Mouse (Mus musculus) CD8-positive naive resting alpha-beta T cell, adult 2 months (primary cell): Measurements from ENCODE around the gene Clstn2.

Experiments used
- DNase-seq, 2 experiments: peaks; one replicate each; pipeline ENCODE4 v3.0.0; 2022; ENCODE audit warnings: low read depth in 2 of 2, low spot score in 2 of 2

Clstn2 gene

DNA sequence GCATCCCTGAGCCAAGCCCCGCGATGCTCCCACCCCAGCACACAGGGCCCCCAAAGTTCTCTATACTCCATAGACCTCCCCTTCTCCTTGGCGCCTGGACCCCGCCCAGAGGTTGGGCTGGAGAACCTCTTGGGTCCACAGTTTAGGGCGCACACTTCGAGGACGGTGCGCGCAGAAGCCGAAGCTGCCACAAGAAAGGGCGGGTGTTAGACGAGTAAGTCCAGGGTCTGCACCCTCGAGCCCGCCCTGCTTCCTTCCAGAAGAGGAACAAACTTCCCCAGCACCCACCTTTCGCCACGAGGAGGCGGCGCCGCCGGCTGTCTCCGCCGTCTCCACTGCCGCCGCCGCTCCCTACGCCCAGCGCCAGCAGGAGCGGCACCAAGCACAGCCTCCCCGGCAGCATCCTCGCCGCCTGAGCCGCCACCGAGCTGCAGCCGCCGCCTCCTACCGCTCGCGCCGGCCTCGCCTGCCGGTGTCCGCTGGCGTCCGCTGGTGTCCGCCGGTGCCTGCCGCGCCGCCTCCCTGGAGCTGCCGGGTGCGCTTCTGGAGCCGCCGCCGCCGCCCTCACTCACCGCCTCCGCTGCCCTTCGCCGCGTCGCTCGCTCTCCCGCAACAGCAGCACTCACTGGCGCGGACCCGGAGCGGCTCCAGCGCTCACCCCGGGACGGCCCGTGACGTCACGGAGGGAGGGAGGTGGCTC lies at the start of gene Clstn2:
TSS of gene Clstn2 (minus strand) at position 609 of the 700 bp plus-strand sequence.
- DNase-seq, result no peak

DNA sequence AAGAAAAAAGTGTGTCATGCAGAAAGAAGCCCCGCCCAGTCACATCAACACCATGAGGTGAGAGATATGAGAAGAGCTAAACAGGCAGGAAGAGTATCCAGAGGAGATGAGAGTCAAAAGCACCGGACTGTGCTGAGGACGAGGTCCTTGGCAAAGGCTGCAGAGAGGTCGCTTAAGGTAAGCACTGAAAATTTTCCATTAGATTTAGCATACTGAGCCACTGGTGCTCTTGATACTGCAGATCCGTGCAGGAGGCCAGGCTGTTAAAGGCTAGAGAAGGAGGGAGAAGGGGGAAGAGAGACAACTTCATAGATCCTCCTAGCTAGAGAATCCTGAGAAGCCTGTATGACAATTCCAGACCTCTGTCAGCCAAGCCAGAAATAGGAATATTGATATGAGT lies 34.8 kb upstream of the Clstn2 start:
- DNase-seq, result no peak

- DNase-seq, result no peak
Observed at GRCm38 (mm10) chr9:98061646-98062045, 28.7 kb upstream of the Clstn2 start.

DNA sequence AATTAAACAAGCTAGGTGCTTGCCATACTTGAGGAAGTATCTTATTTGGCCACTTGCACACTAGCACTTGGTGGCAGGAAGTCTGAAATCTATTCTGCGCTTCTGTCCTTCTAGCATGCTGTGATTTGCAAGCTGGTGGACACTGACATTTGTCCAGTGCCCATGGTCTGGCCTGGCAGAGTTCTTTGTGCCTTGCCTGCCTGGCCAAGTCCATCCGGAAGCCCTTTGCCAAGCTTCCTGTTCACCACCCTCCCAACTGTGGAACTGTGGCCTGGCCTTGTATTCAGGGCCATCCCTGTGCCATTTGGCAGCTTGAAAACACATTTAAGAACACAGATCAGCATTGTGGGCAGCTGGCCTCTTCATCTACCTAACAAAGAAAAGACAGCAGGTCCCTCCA lies 24.3 kb upstream of the Clstn2 start:
- DNase-seq, result no peak

GRCm38 (mm10) chr9:98051343-98051742 lies 18.4 kb upstream of the Clstn2 start:
- DNase-seq, result no peak

DNA sequence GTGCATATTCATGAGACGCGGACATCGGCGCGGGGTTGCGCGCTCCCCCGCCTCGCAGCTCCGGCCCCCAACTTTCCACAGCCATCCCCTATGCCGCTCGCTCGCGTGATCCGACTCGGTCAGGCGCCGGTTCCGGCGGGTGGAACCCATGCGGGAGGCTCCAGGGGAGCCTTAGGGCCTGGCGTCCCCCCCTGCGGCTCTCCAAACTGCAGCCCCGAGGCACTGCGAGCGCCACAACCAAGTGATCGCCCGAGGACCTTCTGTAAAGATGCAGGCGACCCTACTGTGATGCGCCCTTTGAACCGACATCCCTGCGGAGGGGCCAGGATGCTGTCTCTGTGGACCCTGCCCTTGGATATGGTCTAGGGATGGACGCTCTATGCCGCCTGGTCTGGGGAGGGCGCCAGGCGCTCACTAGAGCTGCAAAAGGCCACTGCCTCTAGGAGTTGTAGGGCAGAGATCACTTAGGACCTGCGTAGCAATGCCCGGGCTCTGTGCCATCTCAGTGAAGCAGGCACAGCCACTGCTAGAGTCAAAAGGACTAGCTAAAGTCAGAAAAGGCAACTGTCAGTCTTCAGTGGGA lies 383 bp upstream of the Clstn2 start:
- no peak for DNase-seq

- DNase-seq, result no peak
Observed at GRCm38 (mm10) chr9:98031898-98032572, 946 bp downstream of the Clstn2 start.

DNA sequence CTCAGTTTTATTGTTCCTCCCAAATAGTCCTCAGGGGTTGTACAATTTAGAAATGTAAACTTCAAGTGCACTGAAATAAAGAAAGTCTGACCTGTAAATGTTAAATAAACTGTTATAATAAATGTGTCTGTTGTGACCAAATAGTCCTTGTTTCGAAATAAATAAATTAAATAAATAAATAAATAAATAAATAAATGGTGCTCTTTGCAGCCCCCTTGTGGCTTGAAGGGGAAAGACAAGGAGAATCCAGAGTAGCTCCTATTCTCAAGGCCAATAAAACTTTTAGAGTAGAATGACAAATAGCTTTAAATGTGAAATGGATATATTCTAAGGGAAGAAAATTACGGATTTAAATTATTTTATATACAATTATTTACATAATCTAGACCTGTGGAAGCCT lies 2.3 kb downstream of the Clstn2 start:
- no peak for DNase-seq

GRCm38 (mm10) chr9:98025548-98025947 lies 7.4 kb downstream of the Clstn2 start:
- no peak for DNase-seq

GRCm38 (mm10) chr9:98023069-98023468 lies 9.9 kb downstream of the Clstn2 start:
- no peak for DNase-seq

DNA sequence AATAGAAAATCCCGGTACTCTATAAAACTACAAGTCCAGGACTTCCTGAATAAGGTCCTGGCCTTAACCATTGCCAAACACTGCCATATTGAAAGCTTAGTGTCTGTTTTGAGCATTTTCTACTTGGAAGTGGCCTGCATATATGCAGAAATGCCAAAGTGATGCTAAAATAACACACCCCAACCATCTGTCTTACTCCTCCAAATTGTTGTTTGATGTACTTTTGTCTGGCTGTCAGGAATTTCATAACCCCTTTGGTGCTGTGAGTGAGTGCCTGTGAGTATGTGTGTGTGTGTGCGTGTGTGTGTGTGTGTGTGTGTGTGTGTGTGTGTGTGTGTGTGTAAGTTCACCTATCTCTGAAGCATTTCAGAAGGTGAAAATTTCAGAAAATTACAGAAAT lies 13.1 kb downstream of the Clstn2 start:
- DNase-seq, result no peak

GRCm38 (mm10) chr9:98018687-98019086 lies 14.3 kb downstream of the Clstn2 start:
- DNase-seq, result no peak

- DNase-seq, result no peak
Observed at GRCm38 (mm10) chr9:98016576-98016975, 16.4 kb downstream of the Clstn2 start.

GRCm38 (mm10) chr9:97996349-97996748 lies 36.6 kb downstream of the Clstn2 start:
- no peak for DNase-seq

DNA sequence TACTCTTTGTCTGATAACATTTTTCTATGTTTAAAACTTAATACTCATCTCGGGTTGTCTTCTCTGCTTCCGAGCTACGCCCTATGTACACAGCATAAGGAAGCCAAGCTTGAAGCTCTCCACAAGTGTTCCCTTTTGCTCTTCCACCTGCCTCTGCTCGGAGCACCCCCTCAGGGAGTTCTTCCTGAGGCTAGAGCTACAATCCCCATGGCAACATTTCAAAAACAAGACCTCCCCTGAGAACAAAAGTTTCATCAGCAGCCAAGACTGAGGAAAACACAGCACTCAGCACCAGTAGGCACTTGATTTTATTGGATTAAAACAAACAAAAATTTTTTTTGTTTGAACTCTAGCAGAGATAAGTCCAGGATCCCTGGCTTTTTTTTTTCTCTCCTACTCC lies 37.3 kb downstream of the Clstn2 start:
- DNase-seq, result no peak

- no peak for DNase-seq
Observed at GRCm38 (mm10) chr9:97992131-97992530, 40.9 kb downstream of the Clstn2 start.

- no peak for DNase-seq
Observed at GRCm38 (mm10) chr9:97977339-97977738, 55.6 kb downstream of the Clstn2 start.

DNA sequence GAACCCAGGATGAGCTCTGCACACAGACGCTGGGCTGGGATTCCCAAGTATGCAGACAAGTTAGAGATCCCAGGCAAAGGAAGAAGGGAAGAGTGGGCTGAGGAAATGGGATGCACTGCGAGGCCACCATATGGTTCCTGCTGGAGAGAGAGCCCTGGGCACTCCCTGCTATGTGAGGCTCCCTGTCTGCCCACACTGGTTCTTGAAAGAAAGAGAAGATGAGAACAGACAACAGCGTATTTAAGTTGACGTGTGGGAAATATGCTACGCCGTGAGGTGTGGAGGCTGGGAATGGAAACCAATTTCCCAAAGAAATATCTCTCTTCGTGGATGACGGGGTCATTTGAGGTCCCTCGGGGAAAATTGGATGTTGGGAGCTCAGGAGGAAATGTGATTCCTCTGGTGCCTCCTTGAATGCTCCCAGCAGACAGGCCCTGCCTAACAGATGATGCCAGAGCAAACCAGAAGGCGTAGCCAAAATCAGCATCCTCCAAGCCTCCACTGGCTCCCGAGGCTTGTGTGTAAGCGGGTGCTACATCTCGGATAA lies 58.1 kb downstream of the Clstn2 start:
- DNase-seq, result no peak

GRCm38 (mm10) chr9:97966691-97967090 lies 66.3 kb downstream of the Clstn2 start:
- no peak for DNase-seq

- DNase-seq, result no peak
Observed at GRCm38 (mm10) chr9:97957508-97957907, 75.5 kb downstream of the Clstn2 start.

- no peak for DNase-seq
Observed at GRCm38 (mm10) chr9:97956407-97957106, 76.4 kb downstream of the Clstn2 start.
